Mouse (Mus musculus): ENCODE data around the gene Psd. TPM values are rescaled to one million over a fixed set of nuclear protein-coding genes. Genes with fewer than 3 reads are reported as not detected.

The Psd gene
- total RNA-seq, 2 experiments from 2014 or later: 686 to 714 TPM

- no peak for DNase-seq (ENCODE audit: low spot score in 2 of 2)
These were observed 62.2 kb downstream of the Psd start for GRCm38 (mm10) chr19:46264762-46265161.

Small RNAs within 50 kb of the gene (microRNA-seq; reads per million reads assigned to microRNA genes)
- gene Mir146b: 3.3 to 3.7 reads per million in 2 experiments

Other genes with a start within 250 kb of the Psd start
- not detected for gene Elovl3, start 195.3 kb downstream of the Psd start, total RNA-seq (2021)
- gene Pitx3, start 178.8 kb downstream of the Psd start, total RNA-seq (2021): not detected
- 10 to 100 TPM; 81.1 to 98.1 TPM for gene Gbf1, start 174.6 kb downstream of the Psd start, total RNA-seq (2021)
- gene Nfkb2, start 22.8 kb downstream of the Psd start, total RNA-seq (2021): 1 to 10 TPM; 3.1 to 3.2 TPM
- 10 to 100 TPM; 30.2 to 33.6 TPM for gene Fbxl15, start 1.0 kb upstream of the Psd start, total RNA-seq (2021)
- gene Cuedc2, start 11.5 kb upstream of the Psd start, total RNA-seq (2021): 100 to 1,000 TPM; 173 to 178 TPM
- gene Mfsd13a, start 14.0 kb upstream of the Psd start, total RNA-seq (2021): 10 to 100 TPM; 24.4 to 26.4 TPM
- gene 2310034G01Rik, start 23.1 kb upstream of the Psd start, total RNA-seq (2021): 1 to 10 TPM in 1 of 2 experiments, under 1 TPM in 1; 0.89 to 1.3 TPM
- gene Actr1a, start 68.6 kb upstream of the Psd start, total RNA-seq (2021): 100 to 1,000 TPM; 233 to 238 TPM
- gene Sufu, start 69.7 kb upstream of the Psd start, total RNA-seq (2021): 10 to 100 TPM; 20.8 to 21.9 TPM
- gene Trim8, start 174.5 kb upstream of the Psd start, total RNA-seq (2021): 100 to 1,000 TPM; 108 to 111 TPM
- 100 to 1,000 TPM; 133 to 138 TPM for gene Arl3, start 246.0 kb upstream of the Psd start, total RNA-seq (2021)
- gene Sfxn2, start 246.2 kb upstream of the Psd start, total RNA-seq (2021): 1 to 10 TPM; 8.5 to 9.9 TPM

Data from layer of hippocampus, postnatal 10 days (tissue).